Mouse (Mus musculus) hindbrain, embryonic 11.5 days (tissue): Measurements from ENCODE around the gene Klf1. TPM values are rescaled to one million over a fixed set of nuclear protein-coding genes. Genes with fewer than 3 reads are reported as not detected.
A peak's percentile ranks its signal among the peaks of the same experiment; 100 is the strongest.

Source experiments
- ATAC-seq: fragments of 200-750 bp; cut with Nextera tagmentation; 2 replicates; pipeline ENCODE4 v1.8.0; 2017; ENCODE audit warnings: mild to moderate bottlenecking, moderate TSS enrichment, moderate library complexity; ENCODE audit not compliant: low FRiP score
- DNase-seq: peaks from one replicate; pipeline ENCODE4 v3.0.0-alpha.2; 2015; ENCODE audit warnings: low spot score
- H3K27ac ChIP-seq: fragments of 300-500 bp; sonication (generic); 2 replicates; pipeline ENCODE4 v1.5.1; 2014; ENCODE audit warnings: mild to moderate bottlenecking, low read depth, low read length
- H3K27me3 ChIP-seq: fragments of 300-500 bp; sonication (generic); 2 replicates; pipeline ENCODE4 v1.6.1; 2014; ENCODE audit warnings: mild to moderate bottlenecking, low read length, moderate library complexity, mixed read lengths; ENCODE audit not compliant: control insufficient read depth, insufficient read depth
- H3K36me3 ChIP-seq: fragments of 300-500 bp; sonication (generic); 2 replicates; pipeline ENCODE4 v1.6.1; 2014; ENCODE audit warnings: mild to moderate bottlenecking, low read length, moderate library complexity, mixed read lengths; ENCODE audit not compliant: control insufficient read depth, insufficient read depth
- H3K4me1 ChIP-seq: fragments of 300-500 bp; sonication (generic); replicated peaks from 2 replicates; pipeline ENCODE4 v1.6.1; 2014; ENCODE audit warnings: low read length, mixed read lengths; ENCODE audit not compliant: control insufficient read depth, insufficient read depth
- H3K4me2 ChIP-seq: fragments of 300-500 bp; sonication (generic); replicated peaks from 2 replicates; pipeline ENCODE4 v1.6.1; 2014; ENCODE audit warnings: mild to moderate bottlenecking, low read depth, low read length
- H3K4me3 ChIP-seq: fragments of 300-500 bp; sonication (generic); 2 replicates; pipeline ENCODE4 v1.5.1; 2014; ENCODE audit warnings: low read depth, low read length
- H3K9ac ChIP-seq: fragments of 300-500 bp; sonication (generic); 2 replicates; pipeline ENCODE4 v1.6.1; 2014; ENCODE audit warnings: low read depth, low read length
- H3K9me3 ChIP-seq: fragments of 300-500 bp; sonication (generic); 2 replicates; pipeline ENCODE4 v1.6.1; 2016; ENCODE audit warnings: low read length; ENCODE audit not compliant: control insufficient read depth
- WGBS: fragments of 180-500 bp; shearing (Covaris S2); extraction: QIAGEN DNeasy Blood & Tissue Kit; methylation state at CpG from one replicate; pipeline ENCODE4 v1.1.7; 2014; 5-methylcytosine and 5-hydroxymethylcytosine counted together
- polyA plus RNA-seq: library from polyadenylated mRNA; unstranded; fragments of >200 nt; fragmentation: Nextera tagmentation; extraction: Ambion mirVana; gene quantifications from 2 replicates; pipeline ENCODE4 v1.2.1, GENCODE M21; 2014

The Klf1 gene
- polyA plus RNA-seq, 1 experiment from 2014 or later = 12.0 TPM

DNA sequence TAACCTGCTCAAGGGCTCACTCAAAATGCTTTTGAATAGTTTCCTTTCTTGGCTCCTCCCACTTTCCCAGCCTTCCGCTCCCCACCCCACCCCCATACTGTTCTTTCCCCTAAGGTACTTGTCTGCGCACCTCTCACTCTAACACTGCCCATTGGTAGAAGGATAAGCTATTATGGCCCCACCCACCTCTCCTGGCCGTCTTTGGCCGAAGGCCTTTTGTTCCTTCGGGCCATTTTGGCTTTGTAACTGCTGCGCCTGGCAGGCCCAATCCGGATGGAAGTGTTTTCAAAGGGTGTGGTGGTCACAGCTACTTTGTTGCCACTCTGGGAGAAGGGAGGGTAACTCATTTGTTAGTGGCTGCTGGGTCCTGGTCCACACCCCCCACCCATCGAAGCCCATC is 13.5 kb downstream of the Klf1 start:
- H3K27ac ChIP-seq = no peak overlapping the region
- no peaks in the 10 kb centered on the region; the same call in 1 of the 2 replicates for H3K9me3 ChIP-seq
- ATAC-seq = no peak
- H3K27me3 ChIP-seq = peaks cover 54% of the 10 kb centered on the region
- H3K4me2 ChIP-seq = no peak overlapping the region
- H3K4me1 ChIP-seq = 0 out of 2 replicates have a peak, but pooled peaks cover 3% of the 10 kb centered on the region
- WGBS = 86% methylated on average over 8 of the region's 8 CpGs
- 0 out of 2 replicates have a peak, but pooled peaks cover 2% of the 10 kb centered on the region for H3K36me3 ChIP-seq
- no peak overlapping the region for H3K4me3 ChIP-seq
- H3K9ac ChIP-seq = no peak overlapping the region
- DNase-seq = no peak

DNA sequence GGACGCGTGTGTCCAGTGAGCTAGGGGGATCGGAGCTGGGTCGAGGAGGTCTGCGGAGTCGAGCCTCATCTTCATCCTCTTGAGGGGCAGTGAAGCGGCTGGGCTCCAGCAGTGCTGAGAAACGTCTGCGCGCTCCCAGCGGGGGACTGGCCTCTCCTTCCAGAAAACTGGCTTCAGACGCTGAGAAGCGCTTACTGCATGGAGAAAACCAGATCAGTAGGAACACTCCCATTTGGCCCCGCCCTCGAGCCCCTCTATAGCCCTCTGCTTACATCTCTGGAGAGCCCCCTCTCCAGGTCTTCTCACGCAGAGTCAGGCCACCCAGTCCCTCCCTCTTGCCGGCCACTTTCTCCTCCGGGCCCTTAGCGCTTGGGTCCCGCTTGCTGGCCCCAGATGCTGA is 16.1 kb downstream of the Klf1 start:
- no peak overlapping the region for H3K4me2 ChIP-seq
- WGBS = 23% methylated on average over 20 of the region's 20 CpGs
- H3K27ac ChIP-seq = no peak overlapping the region
- no peak overlapping the region for H3K9ac ChIP-seq
- ATAC-seq (no peak), DNase-seq (no peak)
- no peak overlapping the region for H3K4me3 ChIP-seq
- peaks cover 35% of the 10 kb centered on the region for H3K27me3 ChIP-seq
- 0 out of 2 replicates have a peak, but pooled peaks cover 2% of the 10 kb centered on the region for H3K36me3 ChIP-seq
- H3K9me3 ChIP-seq = no peaks in the 10 kb centered on the region; the same call in 1 of the 2 replicates
- H3K4me1 ChIP-seq = 0 out of 2 replicates have a peak, but pooled peaks cover 2% of the 10 kb centered on the region

DNA sequence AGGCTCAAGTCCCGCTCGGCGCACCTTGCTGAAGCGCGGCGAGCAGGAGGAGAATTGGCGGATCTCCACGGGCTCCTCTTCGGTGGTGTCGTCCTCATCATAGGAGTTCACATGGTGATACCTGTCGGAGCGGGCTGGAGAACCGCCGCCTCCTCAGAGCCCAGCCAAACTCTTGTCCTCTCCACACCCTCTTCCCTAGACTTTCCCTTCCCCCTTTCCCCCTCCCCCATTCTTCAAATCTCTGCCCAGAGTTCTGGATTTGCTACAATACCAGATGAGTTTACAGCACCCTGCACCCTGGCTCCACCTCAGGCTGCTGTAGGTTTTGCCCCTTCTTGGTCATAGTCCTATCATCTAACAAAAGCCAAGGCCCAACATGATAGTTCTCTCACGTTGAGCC is 16.9 kb downstream of the Klf1 start:
- no peak for DNase-seq
- Histone ChIP-seq H3K4me1 (no peaks in the 10 kb centered on the region), H3K9ac (no peak overlapping the region), H3K27ac (no peak overlapping the region), H3K36me3 (0 out of 2 replicates have a peak, but pooled peaks cover 2% of the 10 kb centered on the region), H3K9me3 (no peaks in the 10 kb centered on the region; the same call in 1 of the 2 replicates), H3K27me3 (peaks cover 27% of the 10 kb centered on the region), H3K4me3 (no peak overlapping the region), H3K4me2 (no peak overlapping the region)
- ATAC-seq = no peak
- WGBS = 87% methylated on average over 15 of the region's 15 CpGs

DNA sequence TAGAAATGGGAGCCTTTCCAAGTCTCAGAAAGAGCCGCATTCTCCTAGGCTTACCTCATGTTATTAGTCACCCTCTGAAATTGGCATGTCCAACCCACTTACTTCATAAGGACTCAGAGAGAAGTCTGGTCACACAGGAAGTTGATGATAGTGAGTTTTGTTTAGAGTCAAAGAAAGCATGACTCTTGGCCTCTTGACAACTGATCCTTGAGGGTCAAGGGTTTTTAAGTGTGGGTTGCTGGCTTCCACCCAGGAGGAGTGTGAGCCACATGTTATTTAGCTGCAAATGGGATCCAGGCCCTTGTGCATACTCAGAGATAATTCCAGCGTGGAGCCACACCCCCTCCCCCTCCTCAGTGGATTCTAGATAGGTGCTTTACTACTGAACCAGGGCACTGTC is 19.9 kb downstream of the Klf1 start:
- Histone ChIP-seq H3K9me3 (no peaks in the 10 kb centered on the region), H3K27me3 (peaks cover 12% of the 10 kb centered on the region), H3K4me3 (no peak overlapping the region), H3K4me1 (no peaks in the 10 kb centered on the region), H3K27ac (no peak overlapping the region), H3K4me2 (no peak overlapping the region), H3K9ac (no peak overlapping the region), H3K36me3 (no peaks in the 10 kb centered on the region)
- ATAC-seq (no peak), DNase-seq (no peak)
- WGBS = 93% methylated on average over 2 of the region's 2 CpGs

DNA sequence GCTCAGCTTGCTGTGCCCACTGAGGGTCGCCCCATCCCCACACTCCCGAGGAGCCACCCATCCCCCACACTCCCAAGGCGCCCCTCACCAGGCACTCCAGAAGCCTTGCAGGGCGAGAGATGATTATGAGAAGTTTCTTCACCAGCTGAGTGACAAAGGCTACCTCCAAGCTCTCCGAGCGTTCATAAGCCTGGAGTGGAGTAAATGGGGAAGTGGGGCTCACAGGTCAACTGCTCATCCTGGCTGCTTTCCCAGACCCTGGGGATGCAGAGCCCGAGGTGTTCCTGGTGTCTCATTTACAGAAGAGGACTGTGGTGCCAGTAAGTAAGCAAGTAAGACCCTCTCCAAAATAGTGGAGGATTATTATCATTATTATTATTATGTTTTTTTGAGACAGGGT is 23.8 kb downstream of the Klf1 start:
- WGBS = 73% methylated on average over 7 of the region's 7 CpGs
- Histone ChIP-seq H3K9ac (no peak overlapping the region), H3K4me3 (no peak overlapping the region), H3K36me3 (no peaks in the 10 kb centered on the region), H3K4me2 (no peak overlapping the region), H3K4me1 (no peaks in the 10 kb centered on the region), H3K27ac (no peak overlapping the region), H3K9me3 (no peaks in the 10 kb centered on the region), H3K27me3 (peaks cover 15% of the 10 kb centered on the region)
- ATAC-seq = no peak
- no peak for DNase-seq

DNA sequence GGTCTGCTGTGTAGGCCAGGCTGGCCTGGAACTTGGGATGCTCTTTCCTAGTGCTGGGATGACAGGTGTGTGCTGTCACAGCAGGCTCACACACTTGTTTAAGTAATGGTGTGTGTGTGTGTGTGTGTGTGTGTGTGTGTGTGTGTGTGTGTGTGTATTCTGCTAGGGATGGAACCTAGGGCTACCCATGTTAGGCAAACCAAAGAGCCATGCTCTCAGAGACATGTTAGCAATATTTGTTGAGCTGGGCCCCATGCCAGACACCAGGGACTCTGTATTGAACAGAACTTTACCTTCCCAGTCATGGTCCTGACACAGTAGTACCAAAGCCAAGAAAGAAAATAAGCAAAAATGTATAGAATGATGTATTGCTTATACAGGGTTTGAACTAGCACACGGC is 25.8 kb downstream of the Klf1 start:
- H3K9ac ChIP-seq = no peak overlapping the region
- 93% methylated on average over 1 of the region's 1 CpGs for WGBS
- H3K27me3 ChIP-seq = peaks cover 21% of the 10 kb centered on the region

DNA sequence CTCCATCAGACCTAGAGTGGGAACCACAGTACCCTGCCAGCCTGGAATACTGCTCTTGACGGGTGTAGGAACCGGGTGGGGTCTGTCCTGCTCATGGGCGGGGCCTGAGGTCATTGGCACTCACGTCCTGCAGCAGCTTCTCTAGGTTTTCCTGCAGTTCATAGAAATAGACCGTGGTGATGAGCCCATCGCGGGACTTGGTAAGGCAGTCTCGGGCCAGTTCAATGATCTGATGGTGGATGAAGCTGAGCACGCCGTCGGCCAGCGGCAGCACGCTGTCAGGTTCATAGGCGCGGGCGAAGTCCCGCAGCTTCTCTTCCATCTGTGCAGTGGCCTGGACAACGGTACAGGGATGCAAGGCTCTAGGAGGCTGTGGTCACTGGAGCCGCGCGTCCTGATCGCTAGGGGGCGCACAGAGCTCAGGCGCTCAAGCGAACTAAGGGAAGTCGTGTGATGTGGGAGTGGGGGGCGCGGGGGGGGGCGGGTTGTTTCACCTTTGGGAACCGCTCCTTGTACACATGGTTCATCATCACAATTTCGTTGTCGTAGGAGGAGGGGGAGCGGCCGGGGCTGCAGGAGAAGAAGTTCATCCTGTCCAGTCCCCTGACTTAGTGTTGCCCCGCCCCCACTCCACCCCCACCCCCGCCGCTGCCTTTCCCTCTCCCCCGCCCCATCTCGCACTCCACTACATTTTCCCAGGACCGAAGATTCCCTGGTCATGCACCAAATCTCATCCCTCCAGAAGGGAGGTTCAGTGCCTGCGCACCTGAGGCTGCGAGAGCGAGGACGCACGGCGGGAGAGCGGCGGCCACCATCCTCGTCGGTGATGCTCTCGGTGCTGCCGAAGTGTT is 27.0 kb downstream of the Klf1 start:
- Histone ChIP-seq H3K4me3 (peak overlapping the region; percentile 26), H3K9ac (no peak overlapping the region), H3K27ac (no peak overlapping the region), H3K36me3 (no peaks in the 10 kb centered on the region), H3K4me2 (peak overlapping the region; percentile 53), H3K27me3 (peaks cover 21% of the 10 kb centered on the region), H3K4me1 (no peaks in the 10 kb centered on the region), H3K9me3 (no peaks in the 10 kb centered on the region)
- WGBS = 2% methylated on average over 45 of the region's 52 CpGs
- DNase-seq = peak; percentile 89
- peak; percentile 86 for ATAC-seq

More for the DNA sequence above, 25.8 kb downstream of the Klf1 start:
- ATAC-seq (no peak), DNase-seq (no peak)
- Histone ChIP-seq H3K9me3 (no peaks in the 10 kb centered on the region), H3K4me3 (no peak overlapping the region), H3K27ac (no peak overlapping the region), H3K36me3 (no peaks in the 10 kb centered on the region), H3K4me2 (no peak overlapping the region), H3K4me1 (no peaks in the 10 kb centered on the region)

DNA sequence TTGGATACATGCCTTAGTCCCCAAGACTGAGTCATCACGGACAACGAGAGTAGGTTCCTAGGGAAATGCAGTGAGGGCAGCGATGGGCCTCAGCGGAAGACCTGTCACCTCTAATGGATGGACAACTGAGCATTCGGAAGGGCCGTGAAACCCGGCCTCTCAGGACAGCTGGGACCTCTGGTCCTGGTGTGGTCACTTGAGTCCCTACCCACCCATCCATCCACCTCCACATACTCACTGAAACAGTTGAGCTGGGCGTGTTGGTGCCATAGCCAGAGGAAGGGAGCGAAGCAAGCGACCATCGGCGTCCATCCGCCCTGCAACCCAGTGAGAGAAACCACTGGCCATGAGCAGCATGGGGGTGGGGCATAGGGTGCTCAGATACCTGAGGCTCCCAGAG is 28.9 kb downstream of the Klf1 start:
- peaks cover 32% of the 10 kb centered on the region for H3K27me3 ChIP-seq
- H3K36me3 ChIP-seq = no peaks in the 10 kb centered on the region
- ATAC-seq = no peak
- no peak for DNase-seq
- 83% methylated on average over 13 of the region's 13 CpGs for WGBS
- peaks cover 9% of the 10 kb centered on the region for H3K4me1 ChIP-seq
- no peak overlapping the region for H3K27ac ChIP-seq
- H3K4me2 ChIP-seq = no peak overlapping the region
- H3K9me3 ChIP-seq = no peaks in the 10 kb centered on the region
- H3K9ac ChIP-seq = no peak overlapping the region
- no peak overlapping the region for H3K4me3 ChIP-seq
